Mouse (Mus musculus) cerebellum, adult 2 months (tissue): Measurements from ENCODE around the gene Rnf41.

Experiments
- CTCF ChIP-seq: fragments of 200-500 bp; IDR thresholded peaks from 2 replicates; pipeline ENCODE4 v1.5.1; 2011; ENCODE audit warnings: low read depth, mild to moderate bottlenecking, control low read depth, low read length, moderate library complexity, borderline replicate concordance; ENCODE audit not compliant: insufficient read depth
- POLR2A ChIP-seq: fragments of 200-500 bp; IDR thresholded peaks from 2 replicates; pipeline ENCODE4 v1.6.1; 2011; ENCODE audit warnings: low read length, control low read depth, borderline replicate concordance; ENCODE audit not compliant: insufficient read depth

GRCm38 (mm10) chr10:128411211-128412054, at the start of gene Rnf41, which contains the start of gene Nabp2:
- TF ChIP-seq CTCF (no peak), POLR2A (peak; percentile 93; the same call in 1 of the 2 replicates)
